Mouse (Mus musculus) left cerebral cortex, postnatal 14 days (tissue): Measurements from ENCODE around the gene Tank. TPM values are rescaled to one million over a fixed set of nuclear protein-coding genes. Genes with fewer than 3 reads are reported as not detected.

Experiments used
- total RNA-seq, 2 experiments: library from RNA; stranded (reverse); gene quantifications; 2 replicates each; pipeline ENCODE4 v1.2.3; 2021

Tank gene
- total RNA-seq, 2 experiments from 2014 or later = 26.3 to 27.1 TPM

Other genes starting within 250 kb of the Tank start
- 100 to 1,000 TPM; 102 to 108 TPM for gene Psmd14, start 133.1 kb downstream of the Tank start, total RNA-seq
- gene Tbr1, start 224.3 kb downstream of the Tank start, total RNA-seq = 100 to 1,000 TPM; 110 to 113 TPM